In genomic region chr3:104441870-104442283, GRCm38 (mm10) we compare ENCODE assay signal across 7 mouse cellular contexts.
A peak's percentile ranks its signal among the peaks of the same experiment; 100 is the strongest.
DNase-seq lines count a peak whose midpoint lies in the region; ATAC-seq and TF ChIP-seq lines count a peak whose summit lies in the region.

No protein-coding gene starts in this region.

- intact Hi-C loops in left cerebral cortex, postnatal 4 days (cut with DNase I) = loop anchor here (5.0 to 10.0 kb wide), 2 partner anchors 337 to 420 kb away; no protein-coding TSS in a partner anchor

- peak; percentile 96 for DNase-seq in adrenal gland, adult 2 months
- peak; percentile 88 for DNase-seq in embryo, embryonic 11.5 days (ENCODE audit: low read depth, low spot score)
- DNase-seq in gonadal fat pad, adult 2 months (ENCODE audit: low read depth) = peak; percentile 73
- peak; percentile 97 for DNase-seq in left cerebral cortex, postnatal 4 days

- ATAC-seq in intestine, postnatal 0 days = peak; percentile 85
- ATAC-seq in midbrain, embryonic 12.5 days (ENCODE audit: low FRiP score, low read depth) = peak; percentile 92

- H3K9ac ChIP-seq in intestine, postnatal 0 days (ENCODE audit: low read depth, low read length) = peak overlapping the region; percentile 50; the same call in 1 of the 2 replicates
- H3K9ac ChIP-seq in midbrain, embryonic 12.5 days (replicated peaks) = peak overlapping the region; percentile 43; the same call in 1 of the 2 replicates

- 8% methylated on average over 15 of the region's 15 CpGs for WGBS in intestine, postnatal 0 days
- 18% methylated on average over 15 of the region's 15 CpGs for WGBS in midbrain, embryonic 12.5 days
- 7% methylated on average over 15 of the region's 15 CpGs for WGBS in small intestine, adult 2 months

- peak; percentile 98 for TF ChIP-seq CTCF in intestine, postnatal 0 days (IDR thresholded peaks at IDR 0.05; ENCODE audit: low read depth)
- TF ChIP-seq CTCF in small intestine, adult 2 months (IDR thresholded peaks at IDR 0.05; ENCODE audit: extremely low read depth, insufficient read length, insufficient replicate concordance, low read depth, low read length) = peak; percentile 97

- H3K4me2 ChIP-seq in intestine, postnatal 0 days (replicated peaks; ENCODE audit: low read depth) = peak overlapping the region; percentile 61
- peak overlapping the region; percentile 43 for H3K4me2 ChIP-seq in midbrain, embryonic 12.5 days (replicated peaks)

- TF ChIP-seq POLR2A in small intestine, adult 2 months (IDR thresholded peaks at IDR 0.05; ENCODE audit: low read depth, low read length) = no peak

- no peaks in the 10 kb centered on the region for H3K36me3 ChIP-seq in intestine, postnatal 0 days (ENCODE audit: control insufficient read depth, insufficient read depth)
- no peaks in the 10 kb centered on the region for H3K36me3 ChIP-seq in midbrain, embryonic 12.5 days
- no peaks in the 10 kb centered on the region for H3K36me3 ChIP-seq in small intestine, adult 2 months (ENCODE audit: control insufficient read depth, insufficient read depth, low read length)

- H3K4me1 ChIP-seq in intestine, postnatal 0 days (replicated peaks; ENCODE audit: control insufficient read depth, insufficient read depth, low read length) = peaks cover 4% of the 10 kb centered on the region; the same call in 1 of the 2 replicates
- peaks cover 10% of the 10 kb centered on the region; the same call in 1 of the 2 replicates for H3K4me1 ChIP-seq in midbrain, embryonic 12.5 days
- peaks cover 4% of the 10 kb centered on the region for H3K4me1 ChIP-seq in small intestine, adult 2 months (ENCODE audit: control insufficient read depth, insufficient read depth, insufficient read length, low read length)

- no peaks in the 10 kb centered on the region for H3K9me3 ChIP-seq in intestine, postnatal 0 days (ENCODE audit: control insufficient read depth)
- H3K9me3 ChIP-seq in midbrain, embryonic 12.5 days = no peaks in the 10 kb centered on the region

- peak overlapping the region; percentile 50 for H3K27ac ChIP-seq in intestine, postnatal 0 days (ENCODE audit: low read depth, low read length)
- 0 out of 2 replicates have a peak overlapping the region, but pooled peaks have one; percentile 20 for H3K27ac ChIP-seq in midbrain, embryonic 12.5 days (replicated peaks)
- peak overlapping the region; percentile 26 for H3K27ac ChIP-seq in small intestine, adult 2 months (ENCODE audit: insufficient read depth, low read depth, low read length)

- H3K4me3 ChIP-seq in intestine, postnatal 0 days (ENCODE audit: low read depth, low read length) = peak overlapping the region; percentile 25; the same call in 1 of the 2 replicates
- H3K4me3 ChIP-seq in midbrain, embryonic 12.5 days = peak overlapping the region; percentile 13; the same call in 1 of the 2 replicates
- peak overlapping the region; percentile 54 for H3K4me3 ChIP-seq in small intestine, adult 2 months (ENCODE audit: low read depth, low read length)

- H3K27me3 ChIP-seq in intestine, postnatal 0 days (replicated peaks; ENCODE audit: control insufficient read depth, insufficient read depth, low read length) = no peaks in the 10 kb centered on the region
- no peaks in the 10 kb centered on the region for H3K27me3 ChIP-seq in midbrain, embryonic 12.5 days
- no peaks in the 10 kb centered on the region for H3K27me3 ChIP-seq in small intestine, adult 2 months (ENCODE audit: control insufficient read depth, insufficient read depth, low read length)

Comparison
In these comparisons a context has a peak if more than half of its experiments do, and no peak if none do; other contexts are left out.
1. Peak in every context shown above with its lines: DNase-seq, ATAC-seq, H3K4me3 ChIP-seq and H3K27ac ChIP-seq.